Mouse (Mus musculus) large intestine, adult 2 months (tissue): ENCODE data around the gene Itgax. TPM values are rescaled to one million over a fixed set of nuclear protein-coding genes. Genes with fewer than 3 reads are reported as not detected.

ENCODE experiments used
- DNase-seq: peaks from one replicate; pipeline ENCODE4 v3.0.0-alpha.2; 2012; ENCODE audit warnings: low read depth, low spot score
- WGBS: fragments of 180-500 bp; shearing (Covaris S2); methylation state at CpG from one replicate; pipeline ENCODE4 v1.1.7; 2018; 5-methylcytosine and 5-hydroxymethylcytosine counted together
- polyA plus RNA-seq: library from polyadenylated mRNA; depleted of rRNA; stranded (reverse); fragments of >200 nt; gene quantifications from 2 replicates; pipeline ENCODE4 v1.2.3, GENCODE M21; 2012; rRNA removed

The Itgax gene
- polyA plus RNA-seq: 6.7 and 13.6 TPM in 2 replicates

DNA sequence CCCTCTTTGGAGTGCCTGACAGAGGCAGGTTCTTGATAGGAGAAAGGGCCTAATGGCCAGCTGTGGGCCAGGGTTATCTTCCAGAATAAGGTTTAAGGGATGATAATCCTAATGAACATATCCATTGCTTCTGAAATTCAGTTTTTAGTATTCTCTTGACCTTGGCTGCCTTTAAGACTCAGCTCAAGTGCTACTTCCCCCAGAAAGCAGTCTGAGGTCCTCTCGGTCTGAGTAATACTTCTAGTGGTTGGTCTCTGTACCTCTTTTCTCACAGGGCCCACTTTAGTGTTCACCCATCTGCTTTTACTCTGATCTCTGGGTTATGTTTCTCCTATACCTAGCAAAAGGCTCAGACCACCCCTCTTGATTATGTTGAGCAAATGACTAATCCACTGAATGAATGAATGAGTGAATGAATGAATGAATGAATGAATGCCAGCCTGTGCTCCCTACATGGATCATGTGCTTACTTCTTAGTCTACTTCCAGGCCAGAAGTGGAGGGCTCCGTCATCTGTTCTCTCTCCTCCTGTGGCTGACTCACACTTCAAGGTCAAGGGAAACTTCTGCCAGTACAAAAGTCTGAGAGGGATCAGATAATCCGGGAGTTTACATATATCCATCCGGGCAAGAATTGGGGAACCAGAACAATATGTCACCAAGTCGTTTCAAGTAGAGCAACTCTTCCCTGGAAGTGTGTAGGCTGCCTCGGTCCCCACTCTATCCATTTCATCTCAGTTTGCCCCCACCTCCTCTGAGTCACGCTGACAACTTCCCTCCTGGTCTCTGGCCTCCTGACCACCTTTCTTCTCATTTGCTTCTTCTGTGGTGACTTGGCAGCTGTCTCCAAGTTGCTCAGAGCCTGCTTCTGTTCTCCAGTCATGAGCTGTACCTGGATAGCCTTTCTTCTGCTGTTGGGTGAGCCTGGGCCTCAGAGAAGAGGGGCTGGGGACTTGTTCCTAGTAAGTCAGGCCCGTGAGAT is at the start of gene Itgax:
Itgax (plus strand) TSS at position 807 of the 980 bp plus-strand sequence.
- no peak for DNase-seq

DNA sequence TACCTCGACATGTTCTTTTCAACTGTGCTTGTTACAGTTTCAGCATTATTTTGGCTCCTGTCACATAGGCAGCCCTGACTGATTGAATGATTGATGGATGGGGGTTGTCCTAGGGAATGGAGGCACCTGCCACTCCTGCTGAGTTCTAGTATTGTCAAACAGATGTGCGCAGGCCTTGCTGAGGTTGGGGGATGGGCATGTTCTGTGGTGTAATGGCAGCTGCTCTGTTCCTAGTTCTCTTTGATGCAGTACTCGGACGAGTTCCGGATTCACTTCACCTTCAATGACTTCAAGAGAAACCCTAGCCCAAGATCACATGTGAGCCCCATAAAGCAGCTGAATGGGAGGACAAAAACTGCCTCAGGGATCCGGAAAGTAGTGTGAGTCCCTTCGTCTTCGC is 49.3 kb upstream of the Itgax start:
- WGBS: 90% methylated on average over 8 of the region's 8 CpGs

More for the DNA sequence above, at the start of gene Itgax:
- 63% methylated on average over 8 of the region's 8 CpGs for WGBS

DNA sequence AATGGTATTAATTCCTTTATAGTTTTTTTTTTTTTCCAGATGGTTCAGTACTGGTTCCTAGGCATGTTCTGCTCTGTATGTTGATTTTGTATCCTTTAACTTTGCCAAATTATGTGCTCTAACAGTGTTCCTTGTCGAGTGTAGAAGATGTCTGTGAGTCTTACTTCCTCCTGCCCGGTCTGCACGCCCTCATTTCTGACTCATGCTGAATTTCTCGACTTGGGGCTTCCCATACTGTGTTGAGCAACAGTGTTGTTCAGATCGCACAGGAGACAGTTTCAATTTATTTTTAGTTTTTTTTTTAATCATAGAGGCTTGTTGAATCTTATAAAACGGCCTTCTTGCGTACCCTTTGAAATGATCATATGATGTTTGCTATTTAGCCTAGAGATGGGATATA is 40.2 kb upstream of the Itgax start:
- DNase-seq: no peak
- 48% methylated on average over 7 of the region's 7 CpGs for WGBS

More for the DNA sequence above, 49.3 kb upstream of the Itgax start:
- no peak for DNase-seq

DNA sequence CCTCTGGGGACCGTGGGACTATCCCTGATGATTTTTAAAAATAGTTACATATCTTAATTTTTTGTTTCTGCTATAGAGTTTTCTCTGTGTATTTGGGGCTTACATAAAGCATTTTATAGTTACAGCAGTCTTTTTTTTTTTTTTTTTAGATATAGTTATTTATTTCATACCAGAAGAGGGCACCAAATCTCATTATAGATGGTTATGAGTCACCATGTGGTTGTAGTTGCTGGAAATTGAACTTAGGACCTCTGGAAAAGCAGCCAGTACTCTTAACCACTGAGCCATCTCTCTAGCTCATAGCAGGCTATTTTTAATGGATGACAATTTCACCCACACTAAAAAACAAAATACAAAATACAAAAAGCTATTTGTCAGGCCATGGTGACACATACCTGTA is 31.2 kb upstream of the Itgax start:
- DNase-seq: peak; percentile 22
- 56% methylated on average over 1 of the region's 1 CpGs for WGBS

DNA sequence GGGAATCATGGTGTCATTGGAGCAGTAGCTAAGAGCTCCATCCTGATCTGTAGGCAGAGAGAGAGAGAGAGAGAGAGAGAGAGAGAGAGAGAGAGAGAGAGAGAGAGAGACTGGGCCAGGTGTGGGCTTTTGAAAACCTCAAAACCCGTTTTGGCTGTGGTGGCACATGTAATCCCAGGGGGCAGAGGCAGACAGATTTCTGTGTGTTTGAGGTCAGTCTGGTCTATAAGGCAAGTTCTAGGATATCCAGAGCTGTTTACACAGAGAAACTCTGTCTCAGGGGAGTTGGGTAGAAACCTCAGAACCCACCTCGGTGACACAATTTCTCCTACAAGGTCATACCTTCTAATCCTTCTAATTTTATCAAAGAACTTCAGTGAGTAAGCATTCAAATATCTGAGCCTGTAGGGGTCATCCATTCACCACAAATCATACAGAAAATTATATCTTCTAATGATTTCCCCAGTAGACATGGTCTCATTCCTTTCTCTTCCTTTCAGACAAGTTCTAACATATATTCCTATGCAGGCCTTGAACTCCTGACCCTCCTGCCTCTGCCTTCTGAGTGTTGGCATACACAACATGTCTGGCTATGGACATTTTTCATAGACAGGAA is 28.5 kb upstream of the Itgax start:
- 54% methylated on average over 2 of the region's 2 CpGs for WGBS
- no peak for DNase-seq

DNA sequence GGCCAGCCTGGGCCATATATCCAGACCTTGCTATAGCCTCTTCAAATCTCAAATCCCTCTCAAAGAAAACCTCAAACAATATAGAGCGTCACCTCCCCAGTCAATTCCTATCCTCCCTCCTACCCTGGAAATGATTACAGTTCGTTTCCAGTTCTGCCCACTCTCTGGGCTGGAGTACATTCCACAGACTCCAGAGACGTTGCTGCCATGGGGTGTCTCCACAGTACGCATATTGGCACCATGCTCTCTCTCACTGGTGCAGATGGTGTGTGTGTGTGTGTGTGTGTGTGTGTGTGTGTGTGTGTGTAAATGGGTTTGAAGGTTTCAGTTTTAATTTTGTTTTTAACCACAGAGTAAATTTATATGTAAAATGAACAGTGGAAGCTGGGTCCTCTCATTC is 24.1 kb upstream of the Itgax start:
- WGBS: 58% methylated on average over 4 of the region's 4 CpGs
- DNase-seq: no peak

DNA sequence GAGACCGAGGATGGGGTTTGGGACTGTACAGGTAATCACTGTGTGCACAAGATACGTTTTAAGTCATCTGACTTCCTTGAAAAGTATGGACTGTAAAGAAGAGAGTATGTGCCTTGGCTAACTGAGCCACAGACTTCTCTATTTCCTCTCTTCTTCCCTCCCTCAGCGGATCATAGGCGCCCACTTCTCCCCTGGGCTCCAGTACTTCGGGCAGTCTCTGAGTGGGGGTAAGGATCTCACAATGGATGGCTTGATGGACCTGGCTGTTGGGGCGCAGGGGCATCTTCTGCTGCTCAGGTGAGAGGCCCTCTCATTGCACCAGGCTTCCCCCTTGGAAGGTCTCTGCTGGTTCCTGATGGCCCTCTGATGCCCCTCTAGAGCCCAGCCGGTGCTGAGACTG is 21.9 kb upstream of the Itgax start:
- no peak for DNase-seq
- 86% methylated on average over 7 of the region's 7 CpGs for WGBS

DNA sequence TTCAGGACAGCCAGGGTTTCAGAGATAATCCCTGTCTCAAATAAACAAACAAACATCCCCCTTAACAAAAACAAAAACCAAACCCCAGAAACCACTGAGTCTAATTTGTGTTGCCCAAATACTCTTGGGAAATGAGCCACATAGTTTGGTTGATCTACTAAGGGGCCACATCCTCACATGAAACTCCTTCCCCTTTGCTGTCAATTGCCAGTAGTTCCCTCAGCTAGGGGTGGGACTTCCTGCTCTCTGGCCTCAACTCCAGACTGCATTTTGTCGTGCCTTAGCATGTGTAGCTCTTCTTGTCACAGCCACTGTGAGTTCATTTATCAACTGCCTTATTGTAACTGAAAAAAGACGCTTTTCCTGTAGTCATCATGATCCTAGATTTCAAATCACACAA is 19.0 kb upstream of the Itgax start:
- 73% methylated on average over 2 of the region's 2 CpGs for WGBS
- no peak for DNase-seq

DNA sequence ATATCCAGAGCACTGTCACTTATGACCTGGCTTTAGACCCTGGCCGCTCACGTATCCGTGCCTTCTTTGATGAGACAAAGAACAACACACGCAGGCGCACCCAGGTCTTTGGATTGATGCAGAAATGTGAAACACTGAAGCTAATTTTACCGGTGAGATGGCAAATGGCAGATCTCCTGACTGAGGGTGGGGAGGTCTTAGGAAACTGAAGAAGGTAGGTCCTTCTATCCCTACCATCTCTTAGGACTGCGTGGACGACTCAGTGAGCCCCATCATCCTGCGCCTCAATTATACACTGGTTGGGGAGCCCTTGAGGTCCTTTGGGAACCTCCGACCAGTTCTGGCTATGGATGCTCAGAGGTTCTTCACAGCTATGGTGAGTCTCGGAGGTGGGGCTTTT is 17.2 kb upstream of the Itgax start:
- WGBS: 90% methylated on average over 11 of the region's 11 CpGs
- DNase-seq: no peak

DNA sequence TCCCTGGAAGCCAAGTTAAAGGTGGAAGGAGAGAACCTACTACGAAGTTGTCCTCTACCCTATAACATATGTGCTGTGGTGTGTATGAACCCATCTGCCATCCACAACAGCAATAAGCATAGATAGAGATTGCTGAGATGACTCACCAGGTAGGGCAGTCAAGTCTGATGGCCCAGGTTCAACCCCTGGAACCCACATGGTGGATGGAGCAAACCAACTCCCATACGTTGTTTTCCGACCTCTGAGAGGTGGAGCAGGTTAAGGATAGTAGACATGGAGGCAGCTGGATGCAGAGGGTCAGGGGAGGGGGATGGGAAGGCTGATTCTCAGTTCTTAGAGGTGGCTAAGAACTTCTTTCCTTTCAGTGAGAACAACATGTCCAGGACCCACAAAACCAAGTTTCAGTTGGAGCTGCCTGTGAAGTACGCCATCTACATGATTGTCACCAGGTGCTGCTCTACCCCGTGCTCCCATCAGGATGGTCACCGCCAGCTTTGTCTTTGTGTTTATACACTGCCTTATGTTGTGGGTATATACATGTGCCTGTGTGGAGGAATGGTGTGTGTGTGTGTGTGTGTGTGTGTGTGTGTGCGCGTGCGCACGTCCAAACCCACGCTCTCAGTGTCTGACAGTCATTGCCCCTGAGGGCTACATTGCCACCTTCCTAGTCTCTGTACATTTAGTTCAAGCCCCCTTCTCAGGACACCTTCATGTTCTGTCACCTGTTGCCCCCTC is 14.8 kb upstream of the Itgax start:
- 93% methylated on average over 11 of the region's 11 CpGs for WGBS
- DNase-seq: no peak

DNA sequence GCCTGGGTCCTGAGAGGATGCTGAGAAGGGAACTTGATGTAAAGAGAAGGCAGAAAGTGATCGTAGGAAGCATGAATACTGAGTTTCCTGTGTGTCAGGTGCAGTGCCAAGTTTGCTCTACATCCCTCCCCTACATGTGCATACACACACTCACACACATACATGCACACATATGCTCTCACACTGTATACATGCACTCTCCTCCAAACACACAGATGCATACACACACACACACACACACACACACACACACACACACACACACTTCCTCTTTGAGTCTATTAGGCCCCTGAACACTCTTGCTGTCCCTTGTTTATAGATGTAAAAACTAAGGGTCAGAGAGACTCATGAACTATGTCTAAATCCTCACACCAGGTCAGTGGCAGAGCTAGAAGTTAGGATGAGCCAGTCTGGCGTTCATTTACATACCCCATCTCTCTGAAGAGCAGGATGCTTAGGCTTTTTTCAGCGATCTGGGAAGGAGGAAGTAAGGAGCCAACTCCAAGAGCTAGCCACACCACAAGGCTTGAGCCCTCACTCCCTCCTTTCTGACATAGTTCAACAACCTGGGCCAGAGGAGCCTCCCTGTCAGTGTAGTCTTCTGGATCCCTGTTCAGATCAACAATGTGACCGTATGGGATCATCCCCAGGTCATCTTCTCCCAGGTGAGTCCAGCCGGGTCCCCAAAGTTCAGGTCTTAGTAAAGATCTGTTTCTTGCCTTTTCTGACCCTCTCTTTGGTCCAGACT is 14.0 kb upstream of the Itgax start:
- 75% methylated on average over 5 of the region's 5 CpGs for WGBS
- DNase-seq: no peak

DNA sequence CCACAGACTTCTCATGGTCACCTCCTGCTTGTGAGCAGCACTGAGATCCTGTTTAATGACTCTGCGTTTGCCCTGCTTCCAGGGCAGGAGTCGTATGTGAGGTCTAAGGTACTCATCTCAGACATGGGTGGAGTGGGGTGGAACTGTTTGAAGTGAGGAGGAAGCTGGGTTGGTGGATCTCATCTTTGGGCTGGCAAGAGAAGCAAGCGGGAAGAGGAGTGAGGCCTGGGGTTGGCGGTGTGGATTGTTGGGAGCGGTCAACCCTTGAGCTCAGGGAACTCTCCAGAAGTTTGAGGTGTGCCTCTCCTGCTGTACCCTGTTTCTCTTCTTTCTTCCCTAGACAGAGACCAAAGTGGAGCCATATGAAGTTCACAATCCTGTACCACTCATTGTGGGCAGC is 13.0 kb upstream of the Itgax start:
- DNase-seq: no peak
- 81% methylated on average over 5 of the region's 5 CpGs for WGBS

DNA sequence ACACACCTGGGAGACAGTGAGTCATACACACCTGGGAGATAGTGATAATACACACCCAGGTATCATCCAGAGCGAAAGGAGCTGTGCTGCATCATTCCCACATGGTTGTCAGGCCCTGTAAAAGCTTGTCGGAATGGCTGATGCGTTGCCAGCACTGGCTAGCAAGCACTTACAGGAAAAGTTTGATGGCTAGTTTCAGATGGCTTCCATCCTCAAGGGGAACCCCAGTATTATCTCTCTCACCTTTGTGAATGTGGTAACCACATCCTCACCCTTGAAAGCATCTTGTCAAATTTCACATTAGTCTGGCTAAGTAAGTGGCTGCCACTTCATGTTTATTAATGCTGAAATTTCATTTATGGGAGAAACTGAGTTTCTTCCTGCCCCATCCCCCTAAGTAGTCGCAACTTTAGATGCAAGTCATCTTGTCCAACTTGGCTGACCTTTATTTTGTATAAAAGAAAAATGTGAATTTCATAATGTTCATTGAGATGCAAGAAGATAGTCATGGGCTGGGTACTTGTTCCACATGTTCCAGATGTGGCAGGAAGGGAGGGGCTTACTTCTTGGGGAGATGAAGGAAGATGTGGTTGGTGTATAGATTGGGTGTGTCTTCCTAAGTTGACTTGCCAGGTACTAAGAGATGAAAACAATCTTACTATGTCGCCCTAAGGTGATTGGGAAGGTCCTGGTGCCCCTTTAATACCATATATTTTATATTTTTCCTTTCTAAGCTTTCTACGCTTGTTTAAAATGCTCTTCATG is 9.4 kb upstream of the Itgax start:
- no peak for DNase-seq
- 88% methylated on average over 6 of the region's 6 CpGs for WGBS

DNA sequence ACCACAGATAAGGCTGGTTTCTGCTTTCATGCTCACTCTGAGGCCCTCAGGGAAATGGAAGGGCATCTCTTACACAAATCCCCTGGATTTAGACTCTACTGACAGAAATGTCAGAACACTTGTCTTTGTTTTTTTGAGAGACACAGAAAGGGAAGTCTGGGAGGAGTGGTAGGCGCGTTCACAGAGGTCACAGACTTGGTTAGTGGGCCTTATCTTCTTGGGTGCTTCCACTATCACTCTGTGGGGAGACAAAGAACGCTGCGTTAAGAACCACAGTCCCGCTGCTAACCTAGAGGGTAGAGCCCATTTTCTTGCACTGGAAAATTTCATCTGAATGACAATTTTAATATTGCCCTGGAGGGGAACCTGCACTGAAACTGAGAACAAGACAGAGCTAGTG is 2.8 kb downstream of the Itgax start:
- WGBS: 96% methylated on average over 5 of the region's 5 CpGs
- no peak for DNase-seq

DNA sequence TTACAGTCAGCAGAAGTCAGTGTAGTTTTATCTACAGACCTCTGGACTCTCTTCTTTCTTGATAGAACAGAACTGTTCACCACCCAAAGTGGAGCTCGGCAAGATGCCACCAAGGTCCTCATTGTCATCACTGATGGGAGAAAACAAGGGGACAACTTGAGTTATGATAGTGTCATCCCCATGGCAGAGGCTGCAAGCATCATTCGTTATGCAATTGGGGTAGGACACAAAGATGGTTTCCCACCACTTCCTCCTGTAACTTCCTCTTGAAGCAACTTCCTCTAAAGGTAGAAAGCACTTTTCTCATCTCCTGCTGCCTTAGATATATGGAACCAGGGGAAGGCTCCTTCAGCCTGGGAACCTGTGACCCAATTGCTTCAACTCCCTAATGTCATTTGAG is 4.2 kb downstream of the Itgax start:
- 87% methylated on average over 2 of the region's 2 CpGs for WGBS
- no peak for DNase-seq

DNA sequence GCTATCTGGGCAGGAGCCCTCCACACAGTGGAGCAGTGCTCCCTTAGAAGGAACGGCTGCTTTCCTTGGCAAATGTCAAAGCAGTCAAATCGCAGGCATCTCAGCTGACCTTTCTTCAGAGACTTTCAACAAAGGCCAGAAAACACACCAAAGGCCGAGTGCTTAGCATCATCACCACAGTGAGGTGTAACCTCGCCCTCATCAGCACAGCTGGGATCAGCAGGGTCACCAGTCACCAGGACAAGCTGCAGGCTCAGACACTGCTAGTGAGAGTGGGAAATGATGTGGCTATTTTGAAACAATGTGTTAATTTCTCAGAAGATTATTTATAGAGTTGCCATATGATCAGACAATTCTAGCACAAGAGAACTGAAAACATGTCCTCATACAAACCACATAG is 7.6 kb downstream of the Itgax start:
- 52% methylated on average over 4 of the region's 4 CpGs for WGBS

DNA sequence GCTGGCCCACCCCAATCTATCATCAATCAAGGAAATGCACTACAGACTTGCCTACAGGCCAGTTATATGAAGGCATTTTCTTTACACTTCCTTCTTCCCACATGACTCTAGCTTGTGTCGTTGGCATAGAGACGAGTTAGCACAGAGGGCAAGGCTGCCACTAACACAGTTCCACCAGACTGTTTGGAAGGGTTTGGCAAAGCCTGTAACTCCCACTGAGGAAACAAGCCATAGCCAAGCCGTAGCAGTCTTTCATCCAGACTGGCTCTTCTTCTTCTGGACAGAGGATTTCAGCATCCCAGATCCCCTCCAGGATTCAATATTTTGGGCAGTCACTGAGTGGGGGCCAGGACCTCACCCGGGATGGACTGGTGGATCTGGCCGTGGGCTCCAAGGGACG is 10.3 kb downstream of the Itgax start:
- no peak for DNase-seq
- WGBS: 69% methylated on average over 6 of the region's 6 CpGs

More for the DNA sequence above, 7.6 kb downstream of the Itgax start:
- DNase-seq: no peak

DNA sequence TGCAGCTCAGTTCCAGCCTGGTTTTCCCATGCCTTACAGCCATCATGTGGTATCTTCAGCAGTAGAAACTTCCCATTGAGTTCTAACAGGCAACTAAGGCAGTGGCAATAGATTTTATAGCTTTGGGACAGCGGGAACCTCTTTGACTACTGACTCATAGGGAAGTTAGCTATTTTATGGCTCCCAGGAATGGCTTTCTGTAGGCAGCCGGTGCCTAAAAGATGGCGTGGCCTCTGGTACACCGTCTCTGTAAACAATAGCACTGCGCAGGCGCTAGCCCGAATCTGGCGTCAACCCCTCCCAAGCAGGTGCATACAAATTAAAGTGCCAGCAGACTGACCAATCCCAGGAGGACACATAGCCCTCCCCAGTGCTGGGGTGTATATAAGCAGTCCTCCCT is 21.6 kb downstream of the Itgax start:
- WGBS: 32% methylated on average over 8 of the region's 8 CpGs
- DNase-seq: peak; percentile 84

DNA sequence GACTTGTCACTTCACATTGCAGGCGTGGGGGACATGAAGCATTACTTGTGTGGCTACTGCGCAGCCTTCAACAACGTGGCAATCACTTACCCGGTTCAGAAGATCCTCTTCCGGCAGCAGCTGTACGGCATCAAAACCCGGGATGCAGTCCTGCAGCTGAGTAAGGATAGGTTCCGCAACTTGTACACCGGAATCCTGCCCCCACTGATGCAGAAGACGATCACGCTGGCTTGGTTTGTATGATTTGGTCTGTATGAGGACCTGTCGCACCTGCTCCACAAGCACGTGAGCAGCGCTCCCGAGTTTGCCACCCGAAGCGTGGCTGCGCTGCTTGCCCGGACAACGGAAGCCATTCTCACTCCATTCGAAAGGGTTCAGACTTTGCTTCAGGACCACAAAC is 24.7 kb downstream of the Itgax start, which contains the start of gene Itgad:
Itgad (plus strand) TSS at position 301 of the 400 bp plus-strand sequence.
- WGBS: 96% methylated on average over 21 of the region's 21 CpGs
- no peak for DNase-seq
